Mouse (Mus musculus): ENCODE data around the gene Stt3b.

Gene Stt3b

GRCm38 (mm10) chr9:115310346-115311222 is at the start of gene Stt3b:
Stt3b (minus strand) TSS chr9:115310421.
- DNase-seq (ENCODE audit: low read depth) = peak; percentile 99

GRCm38 (mm10) chr9:115358421-115358820 is 48.2 kb upstream of the Stt3b start:
- DNase-seq (ENCODE audit: low read depth) = no peak

GRCm38 (mm10) chr9:115357996-115358395 is 47.8 kb upstream of the Stt3b start:
- DNase-seq (ENCODE audit: low read depth) = no peak

GRCm38 (mm10) chr9:115356731-115357458 is 46.7 kb upstream of the Stt3b start:
- no peak for DNase-seq (ENCODE audit: low read depth)

GRCm38 (mm10) chr9:115355972-115356371 is 45.8 kb upstream of the Stt3b start:
- peak; percentile 25 for DNase-seq (ENCODE audit: low read depth)

- no peak for DNase-seq (ENCODE audit: low read depth)
These were observed 39.7 kb upstream of the Stt3b start for GRCm38 (mm10) chr9:115349741-115350512.

- DNase-seq (ENCODE audit: low read depth) = no peak
These were observed 38.9 kb upstream of the Stt3b start for GRCm38 (mm10) chr9:115349106-115349505.

GRCm38 (mm10) chr9:115344930-115345329 is 34.7 kb upstream of the Stt3b start:
- DNase-seq (ENCODE audit: low read depth) = no peak

- no peak for DNase-seq (ENCODE audit: low read depth)
These were observed 31.4 kb upstream of the Stt3b start for GRCm38 (mm10) chr9:115341576-115341975.

GRCm38 (mm10) chr9:115340212-115340815 is 30.1 kb upstream of the Stt3b start:
- DNase-seq (ENCODE audit: low read depth) = no peak

GRCm38 (mm10) chr9:115338816-115339215 is 28.6 kb upstream of the Stt3b start:
- no peak for DNase-seq (ENCODE audit: low read depth)

- DNase-seq (ENCODE audit: low read depth) = no peak
These were observed 22.8 kb upstream of the Stt3b start for GRCm38 (mm10) chr9:115333016-115333415.

GRCm38 (mm10) chr9:115332339-115332738 is 22.1 kb upstream of the Stt3b start:
- DNase-seq (ENCODE audit: low read depth) = no peak

- peak; percentile 81 for DNase-seq (ENCODE audit: low read depth)
These were observed 20.7 kb upstream of the Stt3b start for GRCm38 (mm10) chr9:115330861-115331476.

GRCm38 (mm10) chr9:115326533-115326890 is 16.3 kb upstream of the Stt3b start:
- DNase-seq (ENCODE audit: low read depth) = no peak

GRCm38 (mm10) chr9:115325831-115326532 is 15.8 kb upstream of the Stt3b start:
- no peak for DNase-seq (ENCODE audit: low read depth)

GRCm38 (mm10) chr9:115323572-115323971 is 13.4 kb upstream of the Stt3b start:
- DNase-seq (ENCODE audit: low read depth) = no peak

- no peak for DNase-seq (ENCODE audit: low read depth)
These were observed 12.2 kb upstream of the Stt3b start for GRCm38 (mm10) chr9:115322385-115322784.

- DNase-seq (ENCODE audit: low read depth) = no peak
These were observed 10.8 kb upstream of the Stt3b start for GRCm38 (mm10) chr9:115321052-115321451.

- no peak for DNase-seq (ENCODE audit: low read depth)
These were observed 9.9 kb upstream of the Stt3b start for GRCm38 (mm10) chr9:115320156-115320555.

Measured in naive thymus-derived CD4-positive, alpha-beta T cell, adult 2 months (primary cell).